8 mouse cellular contexts compared by ENCODE assay signal in genomic region chr10:80384709-80385108, GRCm38 (mm10). TPM values are rescaled to one million over a fixed set of nuclear protein-coding genes. Genes with fewer than 3 reads are reported as not detected.
A peak's percentile ranks its signal among the peaks of the same experiment; 100 is the strongest.
DNase-seq lines count a peak whose midpoint lies in the region; ATAC-seq and TF ChIP-seq lines count a peak whose summit lies in the region.

No protein-coding gene starts in this region.

- H3K4me3 ChIP-seq in kidney, postnatal 0 days (replicated peaks; ENCODE audit: low read depth, low read length): peak overlapping the region; percentile 87
- H3K4me3 ChIP-seq in limb, embryonic 11.5 days (ENCODE audit: low read depth, low read length): peak overlapping the region; percentile 99
- peak overlapping the region; percentile 99 for H3K4me3 ChIP-seq in neural tube, embryonic 12.5 days

- H3K9me3 ChIP-seq in kidney, postnatal 0 days (replicated peaks; ENCODE audit: low read length): no peaks in the 10 kb centered on the region
- no peaks in the 10 kb centered on the region for H3K9me3 ChIP-seq in limb, embryonic 11.5 days (ENCODE audit: control insufficient read depth, low read length)
- H3K9me3 ChIP-seq in neural tube, embryonic 12.5 days: no peaks in the 10 kb centered on the region

- no peaks in the 10 kb centered on the region for H3K27me3 ChIP-seq in kidney, postnatal 0 days (ENCODE audit: insufficient read depth, low read length)
- H3K27me3 ChIP-seq in limb, embryonic 11.5 days (ENCODE audit: control insufficient read depth, insufficient read depth, low read length): no peaks in the 10 kb centered on the region
- H3K27me3 ChIP-seq in neural tube, embryonic 12.5 days (replicated peaks): no peaks in the 10 kb centered on the region

- WGBS in kidney, postnatal 0 days: 70% methylated on average over 7 of the region's 7 CpGs
- 87% methylated on average over 7 of the region's 7 CpGs for WGBS in limb, embryonic 11.5 days
- WGBS in neural tube, embryonic 12.5 days: 77% methylated on average over 7 of the region's 7 CpGs

- H3K4me2 ChIP-seq in kidney, postnatal 0 days (ENCODE audit: low read length): peak overlapping the region; percentile 96
- peak overlapping the region; percentile 90 for H3K4me2 ChIP-seq in limb, embryonic 11.5 days (ENCODE audit: low read depth, severe bottlenecking)
- H3K4me2 ChIP-seq in neural tube, embryonic 12.5 days (replicated peaks): peak overlapping the region; percentile 96

- H3K27ac ChIP-seq in kidney, postnatal 0 days: no peak overlapping the region
- H3K27ac ChIP-seq in limb, embryonic 11.5 days (replicated peaks; ENCODE audit: low read depth, low read length): no peak overlapping the region
- H3K27ac ChIP-seq in neural tube, embryonic 12.5 days: peak overlapping the region; percentile 83; the same call in 1 of the 2 replicates

- TF ChIP-seq CTCF in kidney, postnatal 0 days (IDR thresholded peaks at IDR 0.05; ENCODE audit: low read depth): no peak

- ATAC-seq in kidney, postnatal 0 days (replicated peaks; ENCODE audit: low FRiP score, low read depth): no peak
- peak; percentile 34 for ATAC-seq in erythroblast, adult 5-6 weeks (replicated peaks; ENCODE audit: low FRiP score, poor library complexity, severe bottlenecking)
- no peak for ATAC-seq in limb, embryonic 11.5 days (ENCODE audit: insufficient number of reproducible peaks, low FRiP score, low TSS enrichment, low read depth)
- ATAC-seq in neural tube, embryonic 12.5 days (ENCODE audit: low FRiP score, low read depth): no peak
- no peak for ATAC-seq in granulocyte monocyte progenitor cell, adult 5-6 weeks (replicated peaks; ENCODE audit: poor library complexity, severe bottlenecking)

- peaks cover 16% of the 10 kb centered on the region for H3K36me3 ChIP-seq in kidney, postnatal 0 days (ENCODE audit: insufficient read depth, low read length)
- H3K36me3 ChIP-seq in limb, embryonic 11.5 days (ENCODE audit: control insufficient read depth, insufficient read depth, low read length): peaks cover 25% of the 10 kb centered on the region
- H3K36me3 ChIP-seq in neural tube, embryonic 12.5 days: peaks cover 52% of the 10 kb centered on the region

- H3K9ac ChIP-seq in kidney, postnatal 0 days (ENCODE audit: low read depth, low read length): peak overlapping the region; percentile 93; the same call in 1 of the 2 replicates
- peak overlapping the region; percentile 96 for H3K9ac ChIP-seq in limb, embryonic 11.5 days (ENCODE audit: low read length)
- peak overlapping the region; percentile 99 for H3K9ac ChIP-seq in neural tube, embryonic 12.5 days

- intact Hi-C loops in left cerebral cortex, postnatal 36 days (cut with DNase I): no loop called here

- H3K4me1 ChIP-seq in kidney, postnatal 0 days (replicated peaks; ENCODE audit: insufficient read depth, low read length): peaks cover 27% of the 10 kb centered on the region
- peaks cover 37% of the 10 kb centered on the region for H3K4me1 ChIP-seq in limb, embryonic 11.5 days (ENCODE audit: control insufficient read depth, insufficient read depth, low read length)
- H3K4me1 ChIP-seq in neural tube, embryonic 12.5 days: peaks cover 52% of the 10 kb centered on the region

- DNase-seq in kidney, postnatal 0 days (ENCODE audit: low spot score): no peak
- DNase-seq in kidney, postnatal 25 days: no peak
- DNase-seq in limb, embryonic 11.5 days (ENCODE audit: low spot score): no peak
- no peak for DNase-seq in cerebellum, postnatal 25 days
- DNase-seq in left cerebral cortex, postnatal 36 days (ENCODE audit: low spot score in 2 of 2): no peak

RNA-seq across cellular contexts. Expression of gene Mex3d, which starts 2.8 kb away (rescaled TPM):
- 6.6 and 7.8 TPM in 2 replicates for polyA plus RNA-seq in kidney, postnatal 0 days (2015; fragmentation: Nextera tagmentation; extraction: Ambion mirVana)
- total RNA-seq in erythroblast, adult 5-6 weeks (2015; ENCODE audit: low replicate concordance): 1.5 TPM in 1 of 2 replicates, not detected in the other
- total RNA-seq in erythroblast, adult 5-6 weeks (2017; ENCODE audit: low replicate concordance): 0.51 and 0.70 TPM in 2 replicates
- polyA plus RNA-seq in limb, embryonic 11.5 days (2014; fragmentation: Nextera tagmentation; extraction: Ambion mirVana): 9.8 and 10.4 TPM in 2 replicates
- 23.6 and 26.5 TPM in 2 replicates for polyA plus RNA-seq in neural tube, embryonic 12.5 days (2016; fragmentation: Nextera tagmentation; extraction: Ambion mirVana)
- total RNA-seq in left cerebral cortex, postnatal 36 days (2021): 10 to 100 TPM; 18.1 to 23.4 TPM
- total RNA-seq in granulocyte monocyte progenitor cell, adult 5-6 weeks (2014; fragmentation: Nextera tagmentation): 0.67 and 3.6 TPM in 2 replicates
- total RNA-seq in granulocyte monocyte progenitor cell, adult 5-6 weeks (2017): 2.1 and 2.2 TPM in 2 replicates

RNA-seq across cellular contexts. Expression of gene Mbd3, which starts 14.6 kb away (rescaled TPM):
- polyA plus RNA-seq in kidney, postnatal 0 days (2015; fragmentation: Nextera tagmentation; extraction: Ambion mirVana): 163 and 165 TPM in 2 replicates
- 11.9 and 38.4 TPM in 2 replicates for total RNA-seq in erythroblast, adult 5-6 weeks (2015; ENCODE audit: low replicate concordance)
- total RNA-seq in erythroblast, adult 5-6 weeks (2017; ENCODE audit: low replicate concordance): 10.5 and 21.3 TPM in 2 replicates
- 302 and 337 TPM in 2 replicates for polyA plus RNA-seq in limb, embryonic 11.5 days (2014; fragmentation: Nextera tagmentation; extraction: Ambion mirVana)
- polyA plus RNA-seq in neural tube, embryonic 12.5 days (2016; fragmentation: Nextera tagmentation; extraction: Ambion mirVana): 304 and 314 TPM in 2 replicates
- 100 to 1,000 TPM; 147 to 150 TPM for total RNA-seq in left cerebral cortex, postnatal 36 days (2021)
- total RNA-seq in granulocyte monocyte progenitor cell, adult 5-6 weeks (2014; fragmentation: Nextera tagmentation): 85.0 and 105 TPM in 2 replicates
- total RNA-seq in granulocyte monocyte progenitor cell, adult 5-6 weeks (2017): 94.1 and 106 TPM in 2 replicates

RNA-seq across cellular contexts. Expression of gene Uqcr11, which starts 21.9 kb away (rescaled TPM):
- 1,117 and 1,253 TPM in 2 replicates for polyA plus RNA-seq in kidney, postnatal 0 days (2015; fragmentation: Nextera tagmentation; extraction: Ambion mirVana)
- 38.2 and 42.4 TPM in 2 replicates for total RNA-seq in erythroblast, adult 5-6 weeks (2015; ENCODE audit: low replicate concordance)
- total RNA-seq in erythroblast, adult 5-6 weeks (2017; ENCODE audit: low replicate concordance): 56.0 and 60.8 TPM in 2 replicates
- polyA plus RNA-seq in limb, embryonic 11.5 days (2014; fragmentation: Nextera tagmentation; extraction: Ambion mirVana): 527 and 533 TPM in 2 replicates
- polyA plus RNA-seq in neural tube, embryonic 12.5 days (2016; fragmentation: Nextera tagmentation; extraction: Ambion mirVana): 436 and 478 TPM in 2 replicates
- 100 to 1,000 TPM; 411 to 444 TPM for total RNA-seq in left cerebral cortex, postnatal 36 days (2021)
- total RNA-seq in granulocyte monocyte progenitor cell, adult 5-6 weeks (2014; fragmentation: Nextera tagmentation): 382 and 438 TPM in 2 replicates
- 172 and 277 TPM in 2 replicates for total RNA-seq in granulocyte monocyte progenitor cell, adult 5-6 weeks (2017)

RNA-seq across cellular contexts. Expression of gene Plk5, which starts 28.4 kb away (rescaled TPM):
- polyA plus RNA-seq in kidney, postnatal 0 days (2015; fragmentation: Nextera tagmentation; extraction: Ambion mirVana): 0.51 and 1.0 TPM in 2 replicates
- not detected in 2 replicates for total RNA-seq in erythroblast, adult 5-6 weeks (2015; ENCODE audit: low replicate concordance)
- total RNA-seq in erythroblast, adult 5-6 weeks (2017; ENCODE audit: low replicate concordance): not detected in 2 replicates
- polyA plus RNA-seq in limb, embryonic 11.5 days (2014; fragmentation: Nextera tagmentation; extraction: Ambion mirVana): 0.49 and 0.61 TPM in 2 replicates
- 0.29 and 0.49 TPM in 2 replicates for polyA plus RNA-seq in neural tube, embryonic 12.5 days (2016; fragmentation: Nextera tagmentation; extraction: Ambion mirVana)
- 10 to 100 TPM; 16.9 to 33.1 TPM for total RNA-seq in left cerebral cortex, postnatal 36 days (2021)
- not detected in 2 replicates for total RNA-seq in granulocyte monocyte progenitor cell, adult 5-6 weeks (2014; fragmentation: Nextera tagmentation)
- not detected in 2 replicates for total RNA-seq in granulocyte monocyte progenitor cell, adult 5-6 weeks (2017)

RNA-seq across cellular contexts. Expression of gene Adamtsl5, which starts 36.5 kb away (rescaled TPM):
- polyA plus RNA-seq in kidney, postnatal 0 days (2015; fragmentation: Nextera tagmentation; extraction: Ambion mirVana): 3.0 and 3.2 TPM in 2 replicates
- total RNA-seq in erythroblast, adult 5-6 weeks (2015; ENCODE audit: low replicate concordance): 0.21 and 0.77 TPM in 2 replicates
- 0.17 TPM in 1 of 2 replicates, not detected in the other for total RNA-seq in erythroblast, adult 5-6 weeks (2017; ENCODE audit: low replicate concordance)
- 0.28 and 0.41 TPM in 2 replicates for polyA plus RNA-seq in limb, embryonic 11.5 days (2014; fragmentation: Nextera tagmentation; extraction: Ambion mirVana)
- 0.50 and 1.1 TPM in 2 replicates for polyA plus RNA-seq in neural tube, embryonic 12.5 days (2016; fragmentation: Nextera tagmentation; extraction: Ambion mirVana)
- total RNA-seq in left cerebral cortex, postnatal 36 days (2021): 10 to 100 TPM in 1 of 2 experiments, 1 to 10 TPM in 1; 7.5 to 10.0 TPM
- not detected in 2 replicates for total RNA-seq in granulocyte monocyte progenitor cell, adult 5-6 weeks (2014; fragmentation: Nextera tagmentation)
- total RNA-seq in granulocyte monocyte progenitor cell, adult 5-6 weeks (2017): not detected in 2 replicates

Comparison
In these comparisons a context has a peak if more than half of its experiments do, and no peak if none do; other contexts are left out.
1. RNA of gene Mex3d, which starts 2.8 kb away (total RNA-seq): 18.1 to 23.4 TPM in left cerebral cortex, postnatal 36 days; 0.67 to 3.6 TPM in granulocyte monocyte progenitor cell, adult 5-6 weeks and 0.51 to 1.5 TPM in erythroblast, adult 5-6 weeks; every median in the first group is over 4 times any median in the second.
2. Peak in every context shown above with its lines, with median percentiles within 50 percentile points of each other: H3K4me2 ChIP-seq, H3K4me3 ChIP-seq and H3K9ac ChIP-seq.